ENCODE assay signal across 21 mouse cellular contexts in the genomic region with DNA sequence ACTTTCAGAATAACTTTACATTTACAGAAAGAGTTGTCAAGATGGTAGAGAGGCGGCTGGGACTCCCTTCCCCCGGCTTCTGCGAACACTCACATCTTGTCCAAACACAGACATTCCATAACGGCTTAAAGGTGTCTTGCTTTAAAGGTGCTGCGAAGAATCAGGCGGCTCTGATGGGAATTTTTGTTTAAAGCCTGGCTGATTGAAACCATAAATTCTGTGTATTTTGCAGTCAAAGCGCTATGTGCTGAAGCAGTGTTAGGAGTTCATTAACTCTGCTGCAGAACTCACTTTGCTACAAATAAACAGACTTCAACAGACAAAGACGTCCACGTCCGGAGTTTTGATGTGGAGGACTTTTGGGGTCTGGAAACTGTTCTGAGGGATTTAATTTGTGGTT. TPM values are rescaled to one million over a fixed set of nuclear protein-coding genes. Genes with fewer than 3 reads are reported as not detected.
DNase-seq lines count a peak whose midpoint lies in the region; ATAC-seq and TF ChIP-seq lines count a peak whose summit lies in the region.
"Had no signal": no experiment of that assay in that cellular context is flagged by ENCODE, and none has a peak within 500 bp of the region (broad histone marks: within the 10 kb centered on the region; RNA-seq: fewer than 3 reads in every experiment).

No protein-coding gene starts in this region.

- no peak overlapping the region for H3K9ac ChIP-seq in kidney, postnatal 0 days (ENCODE audit: low read depth, low read length)
- no peak overlapping the region for H3K9ac ChIP-seq in embryonic facial prominence, embryonic 11.5 days (replicated peaks; ENCODE audit: low read length)
- H3K9ac ChIP-seq in limb, embryonic 11.5 days (ENCODE audit: low read length), result no peak overlapping the region
- H3K9ac ChIP-seq: forebrain, embryonic 13.5 days; liver, embryonic 12.5 days; midbrain, embryonic 12.5 days had no signal

- H3K36me3 ChIP-seq in kidney, postnatal 0 days (ENCODE audit: insufficient read depth, low read length), result no peaks in the 10 kb centered on the region
- H3K36me3 ChIP-seq in embryonic facial prominence, embryonic 11.5 days (replicated peaks; ENCODE audit: control insufficient read depth, insufficient read depth, low read depth, low read length), result no peaks in the 10 kb centered on the region
- H3K36me3 ChIP-seq in limb, embryonic 11.5 days (ENCODE audit: control insufficient read depth, insufficient read depth, low read length), result no peaks in the 10 kb centered on the region
- H3K36me3 ChIP-seq: liver, embryonic 12.5 days; midbrain, embryonic 12.5 days had no signal

- WGBS in kidney, postnatal 0 days, result 51% methylated on average over 10 of the region's 10 CpGs
- WGBS in embryonic facial prominence, embryonic 11.5 days, result 21% methylated on average over 10 of the region's 10 CpGs
- 12% methylated on average over 10 of the region's 10 CpGs for WGBS in limb, embryonic 11.5 days

- H3K27me3 ChIP-seq in kidney, postnatal 0 days (ENCODE audit: insufficient read depth, low read length), result no peaks in the 10 kb centered on the region
- H3K27me3 ChIP-seq in embryonic facial prominence, embryonic 11.5 days (ENCODE audit: control insufficient read depth, insufficient read depth, low read length), result no peaks in the 10 kb centered on the region
- no peaks in the 10 kb centered on the region for H3K27me3 ChIP-seq in limb, embryonic 11.5 days (ENCODE audit: control insufficient read depth, insufficient read depth, low read length)
- H3K27me3 ChIP-seq: forebrain, embryonic 13.5 days; midbrain, embryonic 12.5 days had no signal

- ATAC-seq in frontal cortex, adult (ENCODE audit: low TSS enrichment), result peak; percentile 73
- no peak for ATAC-seq in kidney, postnatal 0 days (replicated peaks; ENCODE audit: low FRiP score, low read depth)
- no peak for ATAC-seq in embryonic facial prominence, embryonic 11.5 days (replicated peaks; ENCODE audit: insufficient number of reproducible peaks, low FRiP score, low TSS enrichment, low read depth)
- ATAC-seq in limb, embryonic 11.5 days (ENCODE audit: insufficient number of reproducible peaks, low FRiP score, low TSS enrichment, low read depth), result no peak
- ATAC-seq: activated CD4-positive, CD25-positive, alpha-beta regulatory T cell, adult 4 months; forebrain, embryonic 13.5 days; inflammation-experienced regulatory T-cells, adult 6 months; liver, embryonic 12.5 days had no signal

- H3K4me1 ChIP-seq in kidney, postnatal 0 days (replicated peaks; ENCODE audit: insufficient read depth, low read length), result no peaks in the 10 kb centered on the region
- peaks cover 7% of the 10 kb centered on the region for H3K4me1 ChIP-seq in embryonic facial prominence, embryonic 11.5 days (ENCODE audit: control insufficient read depth, insufficient read depth, low read length)
- H3K4me1 ChIP-seq in limb, embryonic 11.5 days (ENCODE audit: control insufficient read depth, insufficient read depth, low read length), result peaks cover 29% of the 10 kb centered on the region

- no peaks in the 10 kb centered on the region for H3K9me3 ChIP-seq in kidney, postnatal 0 days (replicated peaks; ENCODE audit: low read length)
- no peaks in the 10 kb centered on the region for H3K9me3 ChIP-seq in embryonic facial prominence, embryonic 11.5 days (replicated peaks; ENCODE audit: control insufficient read depth, low read length)
- no peaks in the 10 kb centered on the region for H3K9me3 ChIP-seq in limb, embryonic 11.5 days (ENCODE audit: control insufficient read depth, low read length)
- H3K9me3 ChIP-seq: forebrain, embryonic 13.5 days; liver, embryonic 12.5 days; midbrain, embryonic 12.5 days had no signal

- peak overlapping the region; percentile 13; the same call in 1 of the 2 replicates for H3K27ac ChIP-seq in kidney, postnatal 0 days
- H3K27ac ChIP-seq in embryonic facial prominence, embryonic 11.5 days (replicated peaks; ENCODE audit: low read depth, low read length), result peak overlapping the region; percentile 65
- H3K27ac ChIP-seq in limb, embryonic 11.5 days (replicated peaks; ENCODE audit: low read depth, low read length), result peak overlapping the region; percentile 88
- no peak overlapping the region for H3K27ac ChIP-seq in layer of hippocampus, adult 2 months
- H3K27ac ChIP-seq: forebrain, embryonic 13.5 days; left cerebral cortex, adult 2 months; liver, embryonic 12.5 days; midbrain, embryonic 12.5 days had no signal

- TF ChIP-seq CTCF in kidney, postnatal 0 days (IDR thresholded peaks at IDR 0.05; ENCODE audit: low read depth), result no peak
- no peak for TF ChIP-seq CTCF in layer of hippocampus, adult 2 months (conservative IDR thresholded peaks at IDR 0.05)

- no peak overlapping the region for H3K4me3 ChIP-seq in kidney, postnatal 0 days (replicated peaks; ENCODE audit: low read depth, low read length)
- no peak overlapping the region for H3K4me3 ChIP-seq in embryonic facial prominence, embryonic 11.5 days (ENCODE audit: low read depth, low read length)
- no peak overlapping the region for H3K4me3 ChIP-seq in limb, embryonic 11.5 days (ENCODE audit: low read depth, low read length)
- H3K4me3 ChIP-seq in layer of hippocampus, adult 2 months, result no peak overlapping the region
- H3K4me3 ChIP-seq: forebrain, embryonic 13.5 days; left cerebral cortex, adult 2 months; liver, embryonic 12.5 days; midbrain, embryonic 12.5 days had no signal

- no peak overlapping the region for H3K4me2 ChIP-seq in kidney, postnatal 0 days (ENCODE audit: low read length)
- no peak overlapping the region for H3K4me2 ChIP-seq in embryonic facial prominence, embryonic 11.5 days (ENCODE audit: low read depth, low read length)
- H3K4me2 ChIP-seq in limb, embryonic 11.5 days (ENCODE audit: low read depth, severe bottlenecking), result no peak overlapping the region
- H3K4me2 ChIP-seq: forebrain, embryonic 13.5 days; liver, embryonic 12.5 days; midbrain, embryonic 12.5 days had no signal

- no peak for DNase-seq in frontal cortex, postnatal 25 days (ENCODE audit: low spot score in 2 of 2)
- no peak for DNase-seq in kidney, postnatal 0 days (ENCODE audit: low spot score)
- DNase-seq in kidney, adult 8-10 months, result no peak
- DNase-seq in embryonic facial prominence, embryonic 11.5 days (ENCODE audit: low spot score), result peak; percentile 68
- peak; percentile 55 for DNase-seq in limb, embryonic 11.5 days (ENCODE audit: low spot score)
- no peak for DNase-seq in thymus, postnatal 0 days (ENCODE audit: low spot score)
- DNase-seq in layer of hippocampus, adult 2 months (ENCODE audit: low spot score in 2 of 2), result no peak
- DNase-seq: cerebellum, postnatal 14 days; heart, postnatal 4 days; lung, postnatal 10 days had no signal

RNA-seq across cellular contexts. Expression of a gene that starts 3.1 kb away (rescaled TPM):
- 11.5 and 12.4 TPM in 2 replicates for polyA plus RNA-seq in kidney, postnatal 0 days (2015; fragmentation: Nextera tagmentation; extraction: Ambion mirVana)
- 9.1 and 10.5 TPM in 2 replicates for polyA plus RNA-seq in embryonic facial prominence, embryonic 11.5 days (2014; fragmentation: Nextera tagmentation; extraction: Ambion mirVana)
- 89.6 and 94.4 TPM in 2 replicates for polyA plus RNA-seq in limb, embryonic 11.5 days (2014; fragmentation: Nextera tagmentation; extraction: Ambion mirVana)
- polyA plus RNA-seq in thymus, postnatal 0 days (2015; fragmentation: Nextera tagmentation; extraction: Ambion mirVana), result 2.5 and 2.6 TPM in 2 replicates
- under 1 TPM in 1 of 2 experiments, not detected in 1; 0.64 TPM for total RNA-seq in layer of hippocampus, adult 2 months (2021)

RNA-seq across cellular contexts. Expression of a gene that starts 28.6 kb away (rescaled TPM):
- 0.19 and 0.30 TPM in 2 replicates for polyA plus RNA-seq in kidney, postnatal 0 days (2015; fragmentation: Nextera tagmentation; extraction: Ambion mirVana)
- polyA plus RNA-seq in embryonic facial prominence, embryonic 11.5 days (2014; fragmentation: Nextera tagmentation; extraction: Ambion mirVana), result 0.15 and 0.36 TPM in 2 replicates
- polyA plus RNA-seq in limb, embryonic 11.5 days (2014; fragmentation: Nextera tagmentation; extraction: Ambion mirVana), result 0.17 and 0.28 TPM in 2 replicates
- polyA plus RNA-seq in thymus, postnatal 0 days (2015; fragmentation: Nextera tagmentation; extraction: Ambion mirVana), result 0.12 and 0.13 TPM in 2 replicates
- 1 to 10 TPM in 1 of 2 experiments, under 1 TPM in 1; 0.32 to 1.3 TPM for total RNA-seq in layer of hippocampus, adult 2 months (2021)
- polyA plus RNA-seq: activated CD4-positive, CD25-positive, alpha-beta regulatory T cell, adult 4 months; forebrain, embryonic 13.5 days; inflammation-experienced regulatory T-cells, adult 6 months; spleen, adult 2 months had no signal

RNA-seq across cellular contexts. Expression of a gene that starts 28.7 kb away (rescaled TPM):
- polyA plus RNA-seq in kidney, postnatal 0 days (2015; fragmentation: Nextera tagmentation; extraction: Ambion mirVana), result 25.9 and 27.4 TPM in 2 replicates
- 44.1 TPM in 2 replicates for polyA plus RNA-seq in embryonic facial prominence, embryonic 11.5 days (2014; fragmentation: Nextera tagmentation; extraction: Ambion mirVana)
- polyA plus RNA-seq in limb, embryonic 11.5 days (2014; fragmentation: Nextera tagmentation; extraction: Ambion mirVana), result 44.5 and 50.0 TPM in 2 replicates
- polyA plus RNA-seq in thymus, postnatal 0 days (2015; fragmentation: Nextera tagmentation; extraction: Ambion mirVana), result 34.4 and 38.4 TPM in 2 replicates
- total RNA-seq in layer of hippocampus, adult 2 months (2021), result 10 to 100 TPM; 19.5 to 23.0 TPM

RNA-seq across cellular contexts. Expression of a gene that starts 29.9 kb away (rescaled TPM):
- polyA plus RNA-seq in kidney, postnatal 0 days (2015; fragmentation: Nextera tagmentation; extraction: Ambion mirVana), result 0.05 TPM in 1 of 2 replicates, not detected in the other
- 1.4 TPM in 2 replicates for polyA plus RNA-seq in embryonic facial prominence, embryonic 11.5 days (2014; fragmentation: Nextera tagmentation; extraction: Ambion mirVana)
- 1.6 and 1.7 TPM in 2 replicates for polyA plus RNA-seq in limb, embryonic 11.5 days (2014; fragmentation: Nextera tagmentation; extraction: Ambion mirVana)
- 0.09 TPM in 1 of 2 replicates, not detected in the other for polyA plus RNA-seq in thymus, postnatal 0 days (2015; fragmentation: Nextera tagmentation; extraction: Ambion mirVana)
- not detected for total RNA-seq in layer of hippocampus, adult 2 months (2021)
- total RNA-seq: gastrocnemius, adult 8-10 months; layer of hippocampus, adult 18-20 months had no signal
- polyA plus RNA-seq: inflammation-experienced regulatory T-cells, adult 6 months; spleen, adult 2 months; urinary bladder, adult 2 months had no signal

Comparison
In these comparisons a context has a peak if more than half of its experiments do, and no peak if none do; other contexts are left out.
1. DNase-seq: peak in embryonic facial prominence, embryonic 11.5 days (single experiment) and limb, embryonic 11.5 days (single experiment); none in frontal cortex, postnatal 25 days (0 of 2), kidney, postnatal 0 days (single experiment), kidney, adult 8-10 months (0 of 2), thymus, postnatal 0 days (single experiment) and layer of hippocampus, adult 2 months (0 of 2).